Mouse (Mus musculus) intestine, postnatal 0 days (tissue): Measurements from ENCODE around the gene Nubp1. TPM values are rescaled to one million over a fixed set of nuclear protein-coding genes. Genes with fewer than 3 reads are reported as not detected.

Source experiments
- ATAC-seq: fragments of 200-750 bp; cut with Nextera tagmentation; 2 replicates; pipeline ENCODE4 v1.8.0; 2017; ENCODE audit warnings: mild to moderate bottlenecking, moderate TSS enrichment, moderate library complexity
- H3K27ac ChIP-seq: fragments of 300-500 bp; sonication (generic); 2 replicates; pipeline ENCODE4 v1.5.1; 2014; ENCODE audit warnings: mild to moderate bottlenecking, low read depth, low read length, moderate library complexity
- H3K27me3 ChIP-seq: fragments of 300-500 bp; sonication (generic); replicated peaks from 2 replicates; pipeline ENCODE4 v1.6.1; 2014; ENCODE audit warnings: low read length, mixed read lengths; ENCODE audit not compliant: control insufficient read depth, insufficient read depth
- H3K36me3 ChIP-seq: fragments of 300-500 bp; sonication (generic); 2 replicates; pipeline ENCODE4 v1.6.1; 2014; ENCODE audit warnings: mild to moderate bottlenecking, moderate library complexity; ENCODE audit not compliant: control insufficient read depth, insufficient read depth
- H3K4me1 ChIP-seq: fragments of 300-500 bp; sonication (generic); replicated peaks from 2 replicates; pipeline ENCODE4 v1.6.1; 2014; ENCODE audit warnings: antibody characterized with exemption, low read length, mixed read lengths; ENCODE audit not compliant: control insufficient read depth, insufficient read depth
- H3K4me2 ChIP-seq: fragments of 300-500 bp; sonication (generic); replicated peaks from 2 replicates; pipeline ENCODE4 v1.6.1; 2014; ENCODE audit warnings: low read depth, mild to moderate bottlenecking, moderate library complexity
- H3K4me3 ChIP-seq: fragments of 300-500 bp; sonication (generic); 2 replicates; pipeline ENCODE4 v1.5.1; 2014; ENCODE audit warnings: low read depth, low read length
- H3K9ac ChIP-seq: fragments of 300-500 bp; sonication (generic); 2 replicates; pipeline ENCODE4 v1.6.1; 2014; ENCODE audit warnings: mild to moderate bottlenecking, low read depth, low read length
- H3K9me3 ChIP-seq: fragments of 300-500 bp; sonication (generic); 2 replicates; pipeline ENCODE4 v1.6.1; 2016; ENCODE audit warnings: mixed run types; ENCODE audit not compliant: control insufficient read depth
- CTCF ChIP-seq: sonication (generic); IDR thresholded peaks from 2 replicates; pipeline ENCODE4 v1.5.1; 2016; ENCODE audit warnings: low read depth, mild to moderate bottlenecking, control low read depth, antibody characterized with exemption, moderate library complexity
- WGBS: fragments of 180-500 bp; shearing (Covaris S2); extraction: QIAGEN DNeasy Blood & Tissue Kit; methylation state at CpG from one replicate; pipeline ENCODE4 v1.1.7; 2014; 5-methylcytosine and 5-hydroxymethylcytosine counted together
- polyA plus RNA-seq: library from polyadenylated mRNA; unstranded; fragments of >200 nt; fragmentation: Nextera tagmentation; extraction: Ambion mirVana; gene quantifications from 2 replicates; pipeline ENCODE4 v1.2.1, GENCODE M21; 2015

The Nubp1 gene
- polyA plus RNA-seq, 1 experiment from 2014 or later = 29.6 TPM

- Histone ChIP-seq H3K4me2 (no peak overlapping the region), H3K36me3 (no peaks in the 10 kb centered on the region), H3K9ac (no peak overlapping the region), H3K4me3 (no peak overlapping the region), H3K9me3 (no peaks in the 10 kb centered on the region), H3K4me1 (0 out of 2 replicates have a peak, but pooled peaks cover 2% of the 10 kb centered on the region), H3K27ac (no peak overlapping the region), H3K27me3 (no peaks in the 10 kb centered on the region)
- TF ChIP-seq CTCF = no peak
- 73% methylated on average over 1 of the region's 1 CpGs for WGBS
- no peak for ATAC-seq
These were observed 56.5 kb downstream of the Nubp1 start for GRCm38 (mm10) chr16:10468201-10468600.

- Histone ChIP-seq H3K36me3 (no peaks in the 10 kb centered on the region), H3K4me2 (no peak overlapping the region), H3K27me3 (no peaks in the 10 kb centered on the region), H3K4me1 (0 out of 2 replicates have a peak, but pooled peaks cover 2% of the 10 kb centered on the region), H3K27ac (peak overlapping the region; percentile 57; the same call in 1 of the 2 replicates), H3K4me3 (no peak overlapping the region), H3K9ac (no peak overlapping the region), H3K9me3 (no peaks in the 10 kb centered on the region)
- WGBS = 59% methylated on average over 3 of the region's 3 CpGs
- ATAC-seq = peak; percentile 95
- 0 out of 2 replicates have a peak, but pooled peaks have one; percentile 5 for TF ChIP-seq CTCF
These were observed 60.2 kb downstream of the Nubp1 start for GRCm38 (mm10) chr16:10471950-10472349.

Other genes with a start within 250 kb of the Nubp1 start
- not detected in 2 replicates for gene Rpl39l, start 241.7 kb upstream of the Nubp1 start, polyA plus RNA-seq
- 0.18 and 0.25 TPM in 2 replicates for gene Atf7ip2, start 219.2 kb upstream of the Nubp1 start, polyA plus RNA-seq
- 8.7 and 9.5 TPM in 2 replicates for gene Emp2, start 98.0 kb upstream of the Nubp1 start, polyA plus RNA-seq
- gene Tekt5, start 16.5 kb upstream of the Nubp1 start, polyA plus RNA-seq = 0.26 TPM in 1 of 2 replicates, not detected in the other
- gene Tvp23a, start 35.4 kb downstream of the Nubp1 start, polyA plus RNA-seq = 1.7 and 1.9 TPM in 2 replicates
- gene Ciita, start 68.1 kb downstream of the Nubp1 start, polyA plus RNA-seq = 0.42 and 0.64 TPM in 2 replicates
- gene Dexi, start 131.1 kb downstream of the Nubp1 start, polyA plus RNA-seq = 8.9 and 9.3 TPM in 2 replicates
- 30.4 and 31.0 TPM in 2 replicates for gene Clec16a, start 133.4 kb downstream of the Nubp1 start, polyA plus RNA-seq